Mouse (Mus musculus): ENCODE data around the gene Acad11.

DNA sequence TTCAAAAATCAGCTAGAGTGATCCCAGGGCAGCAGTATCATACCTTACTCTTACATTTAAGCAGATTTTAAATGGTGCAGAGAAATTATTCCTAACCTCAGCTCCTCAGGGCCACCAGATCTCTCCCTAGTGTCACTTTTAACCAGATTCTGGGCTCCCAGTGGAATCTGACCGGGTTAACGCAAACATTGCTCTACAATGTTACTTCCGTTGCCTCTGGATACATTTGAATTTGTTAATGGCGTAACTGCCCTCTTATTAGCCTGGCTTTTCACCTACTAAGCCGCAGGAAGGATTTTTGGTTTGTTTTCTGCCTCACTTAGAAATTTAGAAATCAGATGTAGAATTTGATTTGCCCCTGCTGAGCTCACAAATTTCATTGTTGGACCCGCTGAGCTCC is 28.5 kb upstream of the Acad11 start:
- TF ChIP-seq POLR2A (IDR thresholded peaks at IDR 0.05; ENCODE audit: insufficient read length, low read depth), result no peak
- TF ChIP-seq POLR2AphosphoS2 (IDR thresholded peaks at IDR 0.05; ENCODE audit: insufficient read length, low read depth), result no peak
- TF ChIP-seq MAX (IDR thresholded peaks at IDR 0.05; ENCODE audit: low read depth), result no peak
- TF ChIP-seq USF1 (IDR thresholded peaks at IDR 0.05; ENCODE audit: low read depth), result no peak
- TF ChIP-seq MYOG (IDR thresholded peaks at IDR 0.05; ENCODE audit: control insufficient read depth in 1 of 3, insufficient read depth in 1 of 3, insufficient read length in 2 of 3, low read depth in 2 of 3), result no peak
- no peak for TF ChIP-seq CEBPB (IDR thresholded peaks at IDR 0.05; ENCODE audit: insufficient read depth, poor library complexity, severe bottlenecking)
- no peak for TF ChIP-seq E2F4 (IDR thresholded peaks at IDR 0.05; ENCODE audit: insufficient read depth)
- no peak for TF ChIP-seq TCF12 (IDR thresholded peaks at IDR 0.05; ENCODE audit: insufficient read depth, poor library complexity, severe bottlenecking)
- TF ChIP-seq MYOD1 (IDR thresholded peaks at IDR 0.05; ENCODE audit: control insufficient read depth in 1 of 3, insufficient read length in 2 of 3, low read depth in 2 of 3), result no peak
